Mouse (Mus musculus) gastrocnemius, postnatal 25 days (tissue): Measurements from ENCODE around the gene Rpl26. TPM values are rescaled to one million over a fixed set of nuclear protein-coding genes. Genes with fewer than 3 reads are reported as not detected.

ENCODE experiments used
- total RNA-seq, 2 experiments: library from RNA; stranded (reverse); gene quantifications; 1 replicate in 1 of 2; 2 replicates in 1 of 2; pipeline ENCODE4 v1.2.3; 2021

Rpl26 gene
- total RNA-seq, 2 experiments from 2014 or later, result 573 to 637 TPM

Other genes with a start within 250 kb of the Rpl26 start
- gene Myh10, start 210.0 kb upstream of the Rpl26 start, total RNA-seq, result 10 to 100 TPM; 18.7 to 20.5 TPM
- gene Ndel1, start 29.7 kb upstream of the Rpl26 start, total RNA-seq, result 10 to 100 TPM; 69.4 to 71.0 TPM
- gene Rnf222, start 13.0 kb upstream of the Rpl26 start, total RNA-seq, result not detected
- gene Odf4, start 25.5 kb downstream of the Rpl26 start, total RNA-seq, result not detected
- gene Arhgef15, start 55.9 kb downstream of the Rpl26 start, total RNA-seq, result 1 to 10 TPM; 8.4 to 9.6 TPM
- gene Slc25a35, start 66.5 kb downstream of the Rpl26 start, total RNA-seq, result 1 to 10 TPM; 3.8 to 4.6 TPM
- 10 to 100 TPM; 59.6 to 60.4 TPM for gene Rangrf, start 73.6 kb downstream of the Rpl26 start, total RNA-seq
- gene Pfas, start 106.9 kb downstream of the Rpl26 start, total RNA-seq, result 1 to 10 TPM; 6.7 to 7.0 TPM
- gene Ctc1, start 114.3 kb downstream of the Rpl26 start, total RNA-seq, result 10 to 100 TPM in 1 of 2 experiments, 1 to 10 TPM in 1; 8.9 to 10.9 TPM
- under 1 TPM; 0.54 to 0.88 TPM for gene Aurkb, start 144.1 kb downstream of the Rpl26 start, total RNA-seq
- 10 to 100 TPM; 15.5 to 15.9 TPM for gene Borcs6, start 158.1 kb downstream of the Rpl26 start, total RNA-seq
- gene Tmem107, start 169.2 kb downstream of the Rpl26 start, total RNA-seq, result 1 to 10 TPM; 3.9 to 4.1 TPM
- gene Vamp2, start 186.9 kb downstream of the Rpl26 start, total RNA-seq, result 10 to 100 TPM; 34.9 to 35.2 TPM
- 10 to 100 TPM; 21.0 to 50.8 TPM for gene Per1, start 193.6 kb downstream of the Rpl26 start, total RNA-seq
- not detected for gene Hes7, start 218.8 kb downstream of the Rpl26 start, total RNA-seq
- gene 9130213A22Rik, start 221.0 kb downstream of the Rpl26 start, total RNA-seq, result under 1 TPM in 1 of 2 experiments, not detected in 1; 0.21 TPM
- gene Aloxe3, start 224.3 kb downstream of the Rpl26 start, total RNA-seq, result not detected